Mouse (Mus musculus): Measurements from ENCODE around the gene Chmp2b. TPM values are rescaled to one million over a fixed set of nuclear protein-coding genes. Genes with fewer than 3 reads are reported as not detected.
A peak's percentile ranks its signal among the peaks of the same experiment; 100 is the strongest.

Chmp2b gene
- polyA plus RNA-seq (2015; fragmentation: Nextera tagmentation; extraction: Ambion mirVana), result 131 and 133 TPM in 2 replicates

GRCm38 (mm10) chr16:65561963-65562863 lies at the start of gene Chmp2b:
Gene Chmp2b, minus strand, starts transcription at chr16:65562726.
- Histone ChIP-seq H3K27ac (peak within 1 kb of the TSS; percentile 70), H3K4me2 (replicated peaks) (peak within 1 kb of the TSS; percentile 79), H3K27me3 (no peaks in the 10 kb centered on the region), H3K9ac (peak within 1 kb of the TSS; percentile 94), H3K9me3 (peaks cover 5% of the 10 kb centered on the region; the same call in 1 of the 2 replicates), H3K36me3 (no peaks in the 10 kb centered on the region), H3K4me3 (peak within 1 kb of the TSS; percentile 96), H3K4me1 (peaks cover 24% of the 10 kb centered on the region)
- ATAC-seq (ENCODE audit: low FRiP score, low read depth), result peak; percentile 91
- under 1% methylated on average over 69 of the region's 69 CpGs for WGBS

GRCm38 (mm10) chr16:65611678-65612077 lies 49.2 kb upstream of the Chmp2b start:
- H3K4me2 ChIP-seq (replicated peaks), result no peak overlapping the region
- H3K4me3 ChIP-seq, result no peak overlapping the region
- H3K27me3 ChIP-seq, result no peaks in the 10 kb centered on the region
- no peak overlapping the region for H3K27ac ChIP-seq
- no peak overlapping the region for H3K9ac ChIP-seq
- ATAC-seq (ENCODE audit: low FRiP score, low read depth), result no peak
- 84% methylated on average over 1 of the region's 1 CpGs for WGBS
- H3K9me3 ChIP-seq, result no peaks in the 10 kb centered on the region
- no peaks in the 10 kb centered on the region for H3K36me3 ChIP-seq
- no peaks in the 10 kb centered on the region for H3K4me1 ChIP-seq

- ATAC-seq (ENCODE audit: low FRiP score, low read depth), result no peak
- H3K9me3 ChIP-seq, result no peaks in the 10 kb centered on the region
- 72% methylated on average over 4 of the region's 4 CpGs for WGBS
Observed at GRCm38 (mm10) chr16:65600798-65601197, 38.3 kb upstream of the Chmp2b start.

GRCm38 (mm10) chr16:65586111-65586865 lies 23.8 kb upstream of the Chmp2b start:
- 56% methylated on average over 7 of the region's 7 CpGs for WGBS
- no peaks in the 10 kb centered on the region for H3K9me3 ChIP-seq
- H3K4me3 ChIP-seq, result no peak overlapping the region
- no peak overlapping the region for H3K9ac ChIP-seq
- peaks cover 9% of the 10 kb centered on the region; the same call in 1 of the 2 replicates for H3K4me1 ChIP-seq
- no peaks in the 10 kb centered on the region for H3K36me3 ChIP-seq
- H3K27ac ChIP-seq, result no peak overlapping the region
- no peak overlapping the region for H3K4me2 ChIP-seq (replicated peaks)
- H3K27me3 ChIP-seq, result no peaks in the 10 kb centered on the region
- ATAC-seq (ENCODE audit: low FRiP score, low read depth), result no peak

More at GRCm38 (mm10) chr16:65600798-65601197, 38.3 kb upstream of the Chmp2b start:
- Histone ChIP-seq H3K4me3 (no peak overlapping the region), H3K4me1 (no peaks in the 10 kb centered on the region), H3K4me2 (replicated peaks) (no peak overlapping the region), H3K9ac (no peak overlapping the region), H3K36me3 (no peaks in the 10 kb centered on the region), H3K27ac (no peak overlapping the region), H3K27me3 (no peaks in the 10 kb centered on the region)

- no peak for ATAC-seq (ENCODE audit: low FRiP score, low read depth)
- Histone ChIP-seq H3K36me3 (no peaks in the 10 kb centered on the region), H3K9me3 (no peaks in the 10 kb centered on the region), H3K9ac (no peak overlapping the region), H3K27ac (no peak overlapping the region), H3K27me3 (no peaks in the 10 kb centered on the region), H3K4me3 (no peak overlapping the region), H3K4me2 (replicated peaks) (no peak overlapping the region), H3K4me1 (peaks cover 9% of the 10 kb centered on the region; the same call in 1 of the 2 replicates)
- WGBS, result 88% methylated on average over 2 of the region's 2 CpGs
Observed at GRCm38 (mm10) chr16:65585699-65586098, 23.2 kb upstream of the Chmp2b start.

- ATAC-seq (ENCODE audit: low FRiP score, low read depth), result no peak
- Histone ChIP-seq H3K36me3 (no peaks in the 10 kb centered on the region), H3K4me3 (no peak overlapping the region), H3K9ac (no peak overlapping the region), H3K9me3 (no peaks in the 10 kb centered on the region), H3K4me2 (replicated peaks) (no peak overlapping the region), H3K27ac (no peak overlapping the region), H3K4me1 (no peaks in the 10 kb centered on the region), H3K27me3 (no peaks in the 10 kb centered on the region)
- WGBS, result 67% methylated on average over 6 of the region's 6 CpGs
Observed at GRCm38 (mm10) chr16:65577298-65578029, 14.9 kb upstream of the Chmp2b start.

GRCm38 (mm10) chr16:65568853-65569252 lies 6.3 kb upstream of the Chmp2b start:
- no peak overlapping the region for H3K4me3 ChIP-seq
- no peaks in the 10 kb centered on the region for H3K9me3 ChIP-seq
- ATAC-seq (ENCODE audit: low FRiP score, low read depth), result no peak
- H3K27ac ChIP-seq, result no peak overlapping the region
- H3K36me3 ChIP-seq, result no peaks in the 10 kb centered on the region
- no peak overlapping the region for H3K9ac ChIP-seq
- 79% methylated on average over 4 of the region's 4 CpGs for WGBS
- H3K27me3 ChIP-seq, result no peaks in the 10 kb centered on the region
- H3K4me2 ChIP-seq (replicated peaks), result no peak overlapping the region
- H3K4me1 ChIP-seq, result peaks cover 5% of the 10 kb centered on the region; the same call in 1 of the 2 replicates

- H3K4me2 ChIP-seq (replicated peaks), result no peak overlapping the region
- H3K9me3 ChIP-seq, result no peaks in the 10 kb centered on the region
- no peaks in the 10 kb centered on the region for H3K36me3 ChIP-seq
- ATAC-seq (ENCODE audit: low FRiP score, low read depth), result no peak
- no peak overlapping the region for H3K9ac ChIP-seq
- peaks cover 19% of the 10 kb centered on the region for H3K4me1 ChIP-seq
- H3K4me3 ChIP-seq, result no peak overlapping the region
- H3K27ac ChIP-seq, result no peak overlapping the region
- H3K27me3 ChIP-seq, result no peaks in the 10 kb centered on the region
- WGBS, result 80% methylated on average over 1 of the region's 1 CpGs
Observed at GRCm38 (mm10) chr16:65564951-65565350, 2.4 kb upstream of the Chmp2b start.

GRCm38 (mm10) chr16:65564306-65564705 lies 1.8 kb upstream of the Chmp2b start:
- peak; percentile 13; the same call in 1 of the 2 replicates for ATAC-seq (ENCODE audit: low FRiP score, low read depth)
- no peaks in the 10 kb centered on the region for H3K27me3 ChIP-seq

GRCm38 (mm10) chr16:65562864-65563206 lies 309 bp upstream of the Chmp2b start:
- H3K27me3 ChIP-seq, result no peaks in the 10 kb centered on the region
- peak overlapping the region; percentile 94 for H3K9ac ChIP-seq
- WGBS, result under 1% methylated on average over 10 of the region's 10 CpGs
- peak overlapping the region; percentile 96 for H3K4me3 ChIP-seq
- ATAC-seq (ENCODE audit: low FRiP score, low read depth), result peak; percentile 66; the same call in 1 of the 2 replicates
- H3K9me3 ChIP-seq, result peaks cover 5% of the 10 kb centered on the region; the same call in 1 of the 2 replicates
- H3K36me3 ChIP-seq, result no peaks in the 10 kb centered on the region
- peak overlapping the region; percentile 79 for H3K4me2 ChIP-seq (replicated peaks)
- H3K27ac ChIP-seq, result peak overlapping the region; percentile 28; the same call in 1 of the 2 replicates
- peaks cover 24% of the 10 kb centered on the region for H3K4me1 ChIP-seq

More at GRCm38 (mm10) chr16:65564306-65564705, 1.8 kb upstream of the Chmp2b start:
- Histone ChIP-seq H3K36me3 (no peaks in the 10 kb centered on the region), H3K9me3 (no peaks in the 10 kb centered on the region), H3K4me1 (peaks cover 23% of the 10 kb centered on the region), H3K4me2 (replicated peaks) (no peak overlapping the region), H3K27ac (no peak overlapping the region), H3K4me3 (no peak overlapping the region), H3K9ac (no peak overlapping the region)
- WGBS, result 39% methylated on average over 8 of the region's 8 CpGs
